Mouse (Mus musculus) G1E (cell line): ENCODE data around the gene Bmpr1a.

Source experiments
- CTCF ChIP-seq: IDR thresholded peaks from 2 replicates; pipeline ENCODE4 v1.5.1; 2012; ENCODE audit warnings: low read depth, low read length, inconsistent platforms, mixed read lengths
- GATA1 ChIP-seq: IDR thresholded peaks from 2 replicates; pipeline ENCODE4 v1.6.1; 2012; ENCODE audit warnings: borderline replicate concordance, low read length, inconsistent platforms, mixed read lengths
- GATA2 ChIP-seq: IDR thresholded peaks from 2 replicates; pipeline ENCODE4 v1.6.1; 2012; ENCODE audit warnings: low read depth, low read length, inconsistent platforms, borderline replicate concordance
- POLR2AphosphoS5 ChIP-seq: IDR thresholded peaks from 2 replicates; pipeline ENCODE4 v1.6.1; 2012; ENCODE audit warnings: low read depth, low read length, inconsistent platforms; ENCODE audit not compliant: insufficient replicate concordance
- TAL1 ChIP-seq: conservative IDR thresholded peaks from 2 replicates; pipeline ENCODE4 v1.6.1; 2012; ENCODE audit warnings: low read depth, low read length, inconsistent platforms, mixed read lengths

- TF ChIP-seq CTCF, result no peak
- TF ChIP-seq GATA1, result no peak
- no peak for TF ChIP-seq TAL1
- TF ChIP-seq POLR2AphosphoS5, result no peak
- no peak for TF ChIP-seq GATA2
Observed at GRCm38 (mm10) chr14:34446624-34447023, 56.5 kb downstream of the Bmpr1a start.
